Mouse (Mus musculus) MEL (cell line): ENCODE results near the gene Acacb. TPM values are rescaled to one million over a fixed set of nuclear protein-coding genes. Genes with fewer than 3 reads are reported as not detected.

Experiments used
- DNase-seq: peaks from one replicate; pipeline ENCODE4 v3.0.0; 2011; ENCODE audit warnings: low read depth, low spot score
- H3K27ac ChIP-seq: 2 replicates; pipeline ENCODE4 v1.5.1; 2012; ENCODE audit warnings: low read depth, mild to moderate bottlenecking, control low read depth, low read length, moderate library complexity; ENCODE audit not compliant: control insufficient read depth
- H3K27me3 ChIP-seq, 2 experiments: fragments of 150-350 bp in 1 of 2; sonication (generic) in 1 of 2; 2 replicates each; pipeline ENCODE4 v1.6.1; 2012; ENCODE audit warnings: low read length in 2 of 2, mild to moderate bottlenecking in 2 of 2, improper control_type of control experiment in 1 of 2, moderate library complexity in 1 of 2; ENCODE audit not compliant: insufficient read depth in 2 of 2, control insufficient read depth in 1 of 2
- H3K36me3 ChIP-seq, 2 experiments: 2 replicates each; pipeline ENCODE4 v1.6.1; 2012 to 2014; ENCODE audit warnings: low read length in 2 of 2, improper control_type of control experiment in 1 of 2, inconsistent platforms in 1 of 2, mild to moderate bottlenecking in 1 of 2; ENCODE audit not compliant: insufficient read depth in 2 of 2, control insufficient read depth in 1 of 2
- H3K4me1 ChIP-seq, 2 experiments: fragments of 150-350 bp in 1 of 2; sonication (generic) in 1 of 2; 2 replicates each; pipeline ENCODE4 v1.6.1; 2012; ENCODE audit warnings: low read length in 2 of 2, improper control_type of control experiment in 1 of 2, mild to moderate bottlenecking in 1 of 2; ENCODE audit not compliant: insufficient read depth in 2 of 2, control insufficient read depth in 1 of 2
- H3K4me3 ChIP-seq, 2 experiments: fragments of 150-350 bp in 1 of 2; sonication (generic) in 1 of 2; 2 replicates each; pipeline ENCODE4 v1.5.1; 2012; ENCODE audit warnings: low read depth in 2 of 2, low read length in 2 of 2, mild to moderate bottlenecking in 2 of 2, moderate library complexity in 2 of 2, control low read depth in 1 of 2, improper control_type of control experiment in 1 of 2; ENCODE audit not compliant: control insufficient read depth in 1 of 2, insufficient read depth in 1 of 2
- H3K79me2 ChIP-seq: 2 replicates; pipeline ENCODE4 v1.6.1; 2012; ENCODE audit warnings: mild to moderate bottlenecking, low read length, moderate library complexity; ENCODE audit not compliant: control insufficient read depth, poor library complexity, insufficient read depth
- H3K9ac ChIP-seq: 2 replicates; pipeline ENCODE4 v1.6.1; 2012; ENCODE audit warnings: low read depth, mild to moderate bottlenecking, control low read depth, low read length, moderate library complexity; ENCODE audit not compliant: control insufficient read depth, poor library complexity, severe bottlenecking
- H3K9me3 ChIP-seq: fragments of 150-350 bp; sonication (generic); replicated peaks from 2 replicates; pipeline ENCODE4 v1.6.1; 2012; ENCODE audit warnings: mild to moderate bottlenecking, low read length, improper control_type of control experiment, moderate library complexity; ENCODE audit not compliant: insufficient read depth
- BHLHE40 ChIP-seq: IDR thresholded peaks from 2 replicates; pipeline ENCODE4 v1.6.1; 2012; ENCODE audit warnings: low read depth, mild to moderate bottlenecking, inconsistent platforms, low read length, improper control_type of control experiment, borderline replicate concordance
- CHD1 ChIP-seq: IDR thresholded peaks from 2 replicates; pipeline ENCODE4 v1.6.1; 2012; ENCODE audit warnings: low read depth, mild to moderate bottlenecking, inconsistent platforms, low read length, improper control_type of control experiment
- E2F4 ChIP-seq: IDR thresholded peaks from 2 replicates; pipeline ENCODE4 v1.6.1; 2011; ENCODE audit warnings: low read depth, low read length, improper control_type of control experiment, borderline replicate concordance
- HCFC1 ChIP-seq: IDR thresholded peaks from 2 replicates; pipeline ENCODE4 v1.6.1; 2012; ENCODE audit warnings: low read depth, mild to moderate bottlenecking, inconsistent platforms, low read length, improper control_type of control experiment, moderate library complexity
- MAFK ChIP-seq: IDR thresholded peaks from 2 replicates; pipeline ENCODE4 v1.6.1; 2011; ENCODE audit warnings: low read depth, mild to moderate bottlenecking, low read length, improper control_type of control experiment, borderline replicate concordance
- MAX ChIP-seq: IDR thresholded peaks from 2 replicates; pipeline ENCODE4 v1.6.1; 2011; ENCODE audit warnings: low read length, improper control_type of control experiment
- MAZ ChIP-seq: IDR thresholded peaks from 2 replicates; pipeline ENCODE4 v1.6.1; 2012; ENCODE audit warnings: low read depth, mild to moderate bottlenecking, inconsistent platforms, low read length, improper control_type of control experiment
- MEF2A ChIP-seq: IDR thresholded peaks from 2 replicates; pipeline ENCODE4 v1.6.1; 2014; ENCODE audit warnings: low read depth, mild to moderate bottlenecking, inconsistent platforms, low read length, improper control_type of control experiment; ENCODE audit not compliant: poor library complexity, insufficient replicate concordance, severe bottlenecking; ENCODE audit errors: extremely low read depth
- MXI1 ChIP-seq: IDR thresholded peaks from 2 replicates; pipeline ENCODE4 v1.6.1; 2011; ENCODE audit warnings: mild to moderate bottlenecking, low read depth, low read length, improper control_type of control experiment
- MYC ChIP-seq: IDR thresholded peaks from 2 replicates; pipeline ENCODE4 v1.6.1; 2011; ENCODE audit warnings: low read depth, mild to moderate bottlenecking, low read length, improper control_type of control experiment, moderate library complexity
- NRF1 ChIP-seq: IDR thresholded peaks from 2 replicates; pipeline ENCODE4 v1.6.1; 2014; ENCODE audit warnings: low read depth, mild to moderate bottlenecking, inconsistent platforms, low read length, improper control_type of control experiment, moderate library complexity; ENCODE audit not compliant: poor library complexity, insufficient read depth, severe bottlenecking
- POLR2AphosphoS2 ChIP-seq: IDR thresholded peaks from 2 replicates; pipeline ENCODE4 v1.6.1; 2011; ENCODE audit warnings: low read length, improper control_type of control experiment
- POLR2AphosphoS5 ChIP-seq: IDR thresholded peaks from 2 replicates; pipeline ENCODE4 v1.6.1; 2012; ENCODE audit warnings: low read depth, borderline replicate concordance, mild to moderate bottlenecking, inconsistent platforms, low read length, moderate library complexity, mixed read lengths
- RCOR1 ChIP-seq: IDR thresholded peaks from 2 replicates; pipeline ENCODE4 v1.6.1; 2012; ENCODE audit warnings: low read depth, mild to moderate bottlenecking, inconsistent platforms, low read length, improper control_type of control experiment
- SMC3 ChIP-seq: IDR thresholded peaks from 2 replicates; pipeline ENCODE4 v1.6.1; 2011; ENCODE audit warnings: low read depth, low read length, improper control_type of control experiment
- TAL1 ChIP-seq: IDR thresholded peaks from 2 replicates; pipeline ENCODE4 v1.6.1; 2012; ENCODE audit warnings: mild to moderate bottlenecking, inconsistent platforms, low read length, moderate library complexity, mixed read lengths
- TCF12 ChIP-seq: IDR thresholded peaks from 2 replicates; pipeline ENCODE4 v1.6.1; 2014; ENCODE audit warnings: low read depth, mild to moderate bottlenecking, inconsistent platforms, low read length, improper control_type of control experiment, moderate library complexity
- USF2 ChIP-seq, 2 experiments: IDR thresholded peaks; 2 replicates each; pipeline ENCODE4 v1.6.1; 2011 to 2012; ENCODE audit warnings: improper control_type of control experiment in 2 of 2, low read length in 2 of 2, borderline replicate concordance in 1 of 2, inconsistent platforms in 1 of 2, low read depth in 1 of 2, mild to moderate bottlenecking in 1 of 2; ENCODE audit not compliant: insufficient read depth in 1 of 2
- ZMIZ1 ChIP-seq: IDR thresholded peaks from 2 replicates; pipeline ENCODE4 v1.6.1; 2012; ENCODE audit warnings: low read depth, mild to moderate bottlenecking, inconsistent platforms, low read length, improper control_type of control experiment, moderate library complexity
- polyA plus RNA-seq, 2 experiments: library from polyadenylated mRNA; stranded (reverse) in 1 of 2; unstranded in 1 of 2; fragments of >175 nt in 1 of 2; fragments of >200 nt in 1 of 2; gene quantifications; 2 replicates each; pipeline versions ENCODE4 v1.2.1 to v1.2.4; 2012; ENCODE audit warnings: low replicate concordance in 2 of 2, low read depth in 1 of 2; ENCODE audit not compliant: insufficient read length in 2 of 2, insufficient read depth in 1 of 2, missing spikeins in 1 of 2
- total RNA-seq: library from RNA; depleted of rRNA; stranded (reverse); fragments of 300-350 nt; gene quantifications from 2 replicates; pipeline ENCODE4 v1.2.3, GENCODE M21; 2012

The Acacb gene
- total and polyA plus RNA-seq, 3 experiments: 2.0 to 5.3 TPM; not detected in 1

- TF ChIP-seq MXI1 (no peak), POLR2AphosphoS5 (no peak)
- H3K79me2 ChIP-seq: no peaks in the 10 kb centered on the region
- no peaks in the 10 kb centered on the region for H3K36me3 ChIP-seq
- no peak for DNase-seq
- no peaks in the 10 kb centered on the region for H3K27me3 ChIP-seq
- no peak overlapping the region for H3K4me3 ChIP-seq
- no peak overlapping the region for H3K27ac ChIP-seq
- no peak overlapping the region for H3K9ac ChIP-seq
- no peaks in the 10 kb centered on the region for H3K4me1 ChIP-seq
- no peaks in the 10 kb centered on the region for H3K9me3 ChIP-seq
These were observed 52.9 kb downstream of the Acacb start for GRCm38 (mm10) chr5:114199116-114199777.

- Histone ChIP-seq H3K9ac (no peak overlapping the region), H3K4me3 (no peak overlapping the region), H3K27ac (no peak overlapping the region), H3K27me3 (no peaks in the 10 kb centered on the region), H3K36me3 (no peaks in the 10 kb centered on the region), H3K4me1 (no peaks in the 10 kb centered on the region), H3K9me3 (no peaks in the 10 kb centered on the region), H3K79me2 (no peaks in the 10 kb centered on the region)
- TF ChIP-seq ZMIZ1 (no peak), MYC (no peak), E2F4 (no peak), MAZ (no peak), USF2 (IDR thresholded peaks at IDR 0.05; ENCODE audit: borderline replicate concordance in 1 of 2, insufficient read depth in 1 of 2, low read depth in 1 of 2, low read length in 2 of 2) (no peak), SMC3 (no peak), MEF2A (no peak), MAFK (no peak), POLR2AphosphoS2 (no peak), BHLHE40 (no peak), TCF12 (no peak), CHD1 (no peak), RCOR1 (no peak), HCFC1 (no peak), TAL1 (no peak), NRF1 (no peak), MXI1 (no peak), MAX (no peak)
- DNase-seq: no peak
These were observed 59.8 kb downstream of the Acacb start for GRCm38 (mm10) chr5:114206158-114206557.
